Mouse (Mus musculus): ENCODE results near the gene Gbf1.

DNA sequence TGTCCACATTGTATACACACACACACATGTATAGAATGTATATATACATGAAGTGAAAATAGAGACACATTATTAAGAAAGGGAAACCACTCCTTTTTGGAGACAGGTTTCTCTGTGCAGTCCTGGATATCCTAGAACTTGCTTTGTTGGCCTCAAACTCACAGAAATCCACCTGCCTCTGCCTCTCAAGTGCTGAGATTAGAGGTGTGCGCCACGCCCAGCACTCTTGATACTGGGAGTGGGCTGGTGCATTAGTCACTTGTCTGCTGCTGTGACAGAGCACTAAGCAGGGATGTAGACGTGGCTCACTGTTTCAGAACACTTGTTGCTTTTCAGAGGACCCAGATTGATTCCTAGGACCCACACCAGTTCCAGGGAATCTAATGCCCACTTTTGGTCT, 13.6 kb downstream of the Gbf1 start:
- no peak for TF ChIP-seq MXI1 (IDR thresholded peaks at IDR 0.05; ENCODE audit: low read depth, low read length)
- TF ChIP-seq ZMIZ1 (IDR thresholded peaks at IDR 0.05; ENCODE audit: low read depth, low read length), result no peak
- no peak for TF ChIP-seq GABPA (IDR thresholded peaks at IDR 0.05; ENCODE audit: insufficient replicate concordance, low read depth, low read length)
- no peak for TF ChIP-seq MAX (IDR thresholded peaks at IDR 0.05; ENCODE audit: low read length)
